Mouse (Mus musculus) CH12.LX (cell line): ENCODE measurements at regions not wholly inside any gene's neighbourhood (a gene's known extent, or its start where the extent isn't known, plus 50 kb on each side); places are given as distances from the start of the nearest gene placed in this dataset.

Experiments
- DNase-seq: peaks from one replicate; pipeline ENCODE4 v3.0.0-alpha.2; 2013; ENCODE audit errors: extremely low read depth
- H3K27ac ChIP-seq: 2 replicates; pipeline ENCODE4 v1.5.1; 2012; ENCODE audit warnings: low read depth, mild to moderate bottlenecking, control low read depth, moderate library complexity; ENCODE audit not compliant: insufficient read depth
- H3K27me3 ChIP-seq: replicated peaks from 2 replicates; pipeline ENCODE3; 2012; ENCODE audit warnings: inconsistent platforms
- H3K36me3 ChIP-seq, 2 experiments: replicated peaks in 1 of 2; 2 replicates each; pipeline versions ENCODE3 to v1.6.1; 2012; ENCODE audit warnings: inconsistent platforms in 1 of 2, low read length in 1 of 2, mild to moderate bottlenecking in 1 of 2, mixed read lengths in 1 of 2, moderate library complexity in 1 of 2; ENCODE audit not compliant: control insufficient read depth in 1 of 2, insufficient read depth in 1 of 2
- H3K4me1 ChIP-seq, 2 experiments: 2 replicates each; pipeline ENCODE4 v1.6.1; 2012; ENCODE audit warnings: inconsistent platforms in 1 of 2, moderate library complexity in 1 of 2; ENCODE audit not compliant: insufficient read depth in 2 of 2, control insufficient read depth in 1 of 2
- H3K4me2 ChIP-seq: 2 replicates; pipeline ENCODE4 v1.6.1; 2012; ENCODE audit warnings: low read depth, mild to moderate bottlenecking, control low read depth; ENCODE audit not compliant: poor library complexity, insufficient read depth, severe bottlenecking
- H3K4me3 ChIP-seq, 3 experiments: fragments of 150-350 bp in 1 of 3; sonication (generic) in 1 of 3; replicated peaks in 1 of 3; 2 replicates each; pipeline versions ENCODE3 to v1.5.1; 2011 to 2012; ENCODE audit warnings: low read depth in 2 of 3, low read length in 2 of 3, mild to moderate bottlenecking in 2 of 3, moderate library complexity in 2 of 3, control low read depth in 1 of 3, improper control_type of control experiment in 1 of 3, inconsistent platforms in 1 of 3, mixed read lengths in 1 of 3; ENCODE audit not compliant: poor library complexity in 1 of 3
- H3K79me2 ChIP-seq: replicated peaks from 2 replicates; pipeline ENCODE4 v1.6.1; 2012; ENCODE audit warnings: mild to moderate bottlenecking, moderate library complexity; ENCODE audit not compliant: control insufficient read depth, poor library complexity, insufficient read depth, severe bottlenecking; ENCODE audit errors: extremely low read depth
- H3K9ac ChIP-seq: 2 replicates; pipeline ENCODE4 v1.6.1; 2012; ENCODE audit warnings: low read depth, mild to moderate bottlenecking, control low read depth, moderate library complexity; ENCODE audit not compliant: insufficient read depth
- H3K9me3 ChIP-seq: replicated peaks from 2 replicates; pipeline ENCODE3; 2012; ENCODE audit warnings: low read length, inconsistent platforms, mixed read lengths
- HCFC1 ChIP-seq: IDR thresholded peaks from 2 replicates; pipeline ENCODE4 v1.6.1; 2012; ENCODE audit warnings: low read depth, mild to moderate bottlenecking, inconsistent platforms, low read length, improper control_type of control experiment
- JUND ChIP-seq: conservative IDR thresholded peaks from 2 replicates; pipeline ENCODE4 v1.6.1; 2011; ENCODE audit warnings: low read depth, low read length, improper control_type of control experiment
- MAX ChIP-seq: IDR thresholded peaks from 2 replicates; pipeline ENCODE4 v1.6.1; 2011; ENCODE audit warnings: low read length, improper control_type of control experiment
- MAZ ChIP-seq: IDR thresholded peaks from 2 replicates; pipeline ENCODE4 v1.6.1; 2012; ENCODE audit warnings: low read depth, mild to moderate bottlenecking, inconsistent platforms, low read length, improper control_type of control experiment, moderate library complexity
- RAD21 ChIP-seq: IDR thresholded peaks from 2 replicates; pipeline ENCODE4 v1.6.1; 2011; ENCODE audit warnings: low read depth, mild to moderate bottlenecking, low read length, improper control_type of control experiment, moderate library complexity
- TCF12 ChIP-seq: IDR thresholded peaks from 2 replicates; pipeline ENCODE4 v1.6.1; 2014; ENCODE audit warnings: low read depth, mild to moderate bottlenecking, inconsistent platforms, low read length, improper control_type of control experiment
- ZMIZ1 ChIP-seq: IDR thresholded peaks from 2 replicates; pipeline ENCODE4 v1.6.1; 2012; ENCODE audit warnings: low read depth, mild to moderate bottlenecking, inconsistent platforms, low read length, improper control_type of control experiment
- dilution Hi-C: fragments of 300-500 bp; cut with MboI; formaldehyde crosslinking; loops from 2 replicates; pipeline ENCODE4 v1.14.3; 2020; ENCODE audit warnings: low sequenced_read_pairs; ENCODE audit not compliant: extremely low pct_unique_long_range_greater_than_20kb, extremely low pct_ligation_motif_present
- in situ Hi-C: fragments of 300-500 bp; cut with MboI; formaldehyde crosslinking; loops from 3 replicates; pipeline ENCODE4 v1.14.3; 2019; ENCODE audit warnings: low sequenced_read_pairs, low pct_ligation_motif_present, low pct_unique_long_range_greater_than_20kb, mixed read lengths

DNA sequence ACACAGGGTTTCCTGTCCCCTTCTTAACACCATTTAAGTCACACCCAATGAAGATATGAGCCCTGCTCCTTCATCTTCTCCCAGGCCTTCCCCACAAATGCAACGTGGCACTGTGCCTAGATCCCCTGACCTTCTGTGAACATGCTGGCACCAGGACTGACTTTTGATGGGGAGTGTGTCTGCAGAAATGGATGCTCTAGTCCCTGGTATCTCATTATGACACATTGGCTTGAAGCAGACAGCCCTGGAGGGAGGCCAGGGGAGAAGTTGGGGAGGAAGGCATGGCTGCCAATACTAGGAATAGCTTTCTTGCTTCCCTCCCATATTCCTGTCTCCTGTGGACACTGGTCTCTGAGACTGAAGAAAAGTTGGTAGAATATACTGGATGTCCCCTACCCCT lies 52.9 kb upstream of the Elac2 start:
- no peak for DNase-seq
- in situ Hi-C loops = no loop called here
- Histone ChIP-seq H3K9me3 (no peaks in the 10 kb centered on the region), H3K9ac (no peak overlapping the region), H3K4me3 (no peak overlapping the region), H3K4me2 (no peak overlapping the region), H3K4me1 (peaks cover 0 to 3% of the 10 kb centered on the region in 2 experiments; a peak in 2 of 4 replicates), H3K36me3 (no peaks in the 10 kb centered on the region), H3K79me2 (no peaks in the 10 kb centered on the region), H3K27ac (no peak overlapping the region), H3K27me3 (no peaks in the 10 kb centered on the region)
- TF ChIP-seq JUND (no peak), MAX (no peak), MAZ (no peak), TCF12 (no peak), RAD21 (no peak), HCFC1 (no peak), ZMIZ1 (no peak)
- dilution Hi-C loops = no loop called here
